Mouse (Mus musculus) intestine, embryonic 15.5 days (tissue): Measurements from ENCODE around the gene Hecw2. TPM values are rescaled to one million over a fixed set of nuclear protein-coding genes. Genes with fewer than 3 reads are reported as not detected.
A peak's percentile ranks its signal among the peaks of the same experiment; 100 is the strongest.

Experiments used
- ATAC-seq: fragments of 200-750 bp; cut with Nextera tagmentation; 2 replicates; pipeline ENCODE4 v1.8.0; 2017; ENCODE audit warnings: moderate TSS enrichment, moderate library complexity
- H3K27ac ChIP-seq: fragments of 300-500 bp; sonication (generic); 2 replicates; pipeline ENCODE4 v1.5.1; 2015; ENCODE audit warnings: mild to moderate bottlenecking, inconsistent platforms
- H3K27me3 ChIP-seq: fragments of 300-500 bp; sonication (generic); replicated peaks from 2 replicates; pipeline ENCODE4 v1.6.1; 2015; ENCODE audit warnings: inconsistent platforms
- H3K36me3 ChIP-seq: fragments of 300-500 bp; sonication (generic); 2 replicates; pipeline ENCODE4 v1.6.1; 2015; ENCODE audit warnings: inconsistent platforms
- H3K4me1 ChIP-seq: fragments of 300-500 bp; sonication (generic); replicated peaks from 2 replicates; pipeline ENCODE4 v1.6.1; 2015; ENCODE audit warnings: inconsistent platforms
- H3K4me2 ChIP-seq: fragments of 300-500 bp; sonication (generic); replicated peaks from 2 replicates; pipeline ENCODE4 v1.6.1; 2015; ENCODE audit warnings: mild to moderate bottlenecking, inconsistent platforms
- H3K4me3 ChIP-seq: fragments of 300-500 bp; sonication (generic); replicated peaks from 2 replicates; pipeline ENCODE4 v1.5.1; 2015; ENCODE audit warnings: inconsistent platforms
- H3K9ac ChIP-seq: fragments of 300-500 bp; sonication (generic); 2 replicates; pipeline ENCODE4 v1.6.1; 2015; ENCODE audit warnings: inconsistent platforms
- H3K9me3 ChIP-seq: fragments of 300-500 bp; sonication (generic); 2 replicates; pipeline ENCODE4 v1.6.1; 2016; ENCODE audit warnings: inconsistent platforms
- WGBS: fragments of 180-500 bp; shearing (Covaris S2); methylation state at CpG from one replicate; pipeline ENCODE4 v1.1.7; 2015; 5-methylcytosine and 5-hydroxymethylcytosine counted together
- polyA plus RNA-seq: library from polyadenylated mRNA; unstranded; fragments of >200 nt; fragmentation: Nextera tagmentation; extraction: Ambion mirVana; gene quantifications from 2 replicates; pipeline ENCODE4 v1.2.1, GENCODE M21; 2015

The Hecw2 gene
- polyA plus RNA-seq, 1 experiment from 2014 or later, result 1.8 TPM

DNA sequence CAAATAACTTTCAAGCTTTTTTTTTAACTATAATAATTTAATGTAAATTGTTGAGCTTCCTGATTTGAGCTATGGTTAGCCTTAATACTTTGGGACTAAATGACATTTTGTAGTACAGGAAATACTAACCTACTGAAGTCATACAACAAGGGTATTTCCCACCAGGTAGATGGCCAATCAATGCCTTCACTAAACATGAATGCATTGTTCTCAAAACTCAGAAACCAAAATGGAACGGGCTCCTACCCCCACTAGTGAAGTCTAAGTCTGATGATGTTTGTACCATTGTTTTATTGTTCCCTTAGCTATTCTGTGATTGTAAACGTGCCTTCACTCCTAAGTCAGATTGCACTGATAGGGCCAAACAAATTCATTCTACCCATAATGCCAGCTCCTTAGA, 386.7 kb downstream of the Hecw2 start:
- no peak overlapping the region for H3K27ac ChIP-seq
- no peaks in the 10 kb centered on the region for H3K4me1 ChIP-seq
- H3K27me3 ChIP-seq, result no peaks in the 10 kb centered on the region
- no peak overlapping the region for H3K4me2 ChIP-seq
- no peak for ATAC-seq
- WGBS, result 65% methylated on average over 2 of the region's 2 CpGs
- no peak overlapping the region for H3K9ac ChIP-seq
- H3K9me3 ChIP-seq, result no peaks in the 10 kb centered on the region
- H3K36me3 ChIP-seq, result no peaks in the 10 kb centered on the region
- H3K4me3 ChIP-seq, result no peak overlapping the region

- WGBS, result 48% methylated on average over 3 of the region's 3 CpGs
- ATAC-seq, result peak; percentile 85
- H3K36me3 ChIP-seq, result no peaks in the 10 kb centered on the region
Measured at GRCm38 (mm10) chr1:53797811-53798210, 397.2 kb downstream of the Hecw2 start.

DNA sequence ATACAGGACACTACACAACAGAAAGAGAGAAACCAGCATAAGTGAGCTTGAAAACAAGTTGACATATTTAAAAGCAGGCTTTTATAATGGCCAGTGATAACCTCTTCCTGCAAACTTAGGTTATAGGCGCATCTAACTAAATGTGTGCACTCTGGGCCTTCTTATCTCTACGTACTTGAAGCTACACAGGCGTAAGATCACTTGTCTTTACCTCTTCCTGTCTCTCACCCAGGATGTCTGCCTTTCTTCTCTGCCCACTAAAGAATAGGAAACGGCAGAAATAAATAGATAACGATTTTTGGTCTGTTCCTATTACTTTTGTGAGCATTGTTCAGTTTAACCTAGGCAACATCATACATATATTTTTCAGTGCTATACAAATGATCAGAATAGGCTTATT, 397.9 kb downstream of the Hecw2 start:
- Histone ChIP-seq H3K9ac (no peak overlapping the region), H3K4me3 (no peak overlapping the region), H3K4me1 (no peaks in the 10 kb centered on the region), H3K9me3 (no peaks in the 10 kb centered on the region), H3K27ac (no peak overlapping the region), H3K27me3 (no peaks in the 10 kb centered on the region), H3K4me2 (no peak overlapping the region), H3K36me3 (no peaks in the 10 kb centered on the region)
- WGBS, result 62% methylated on average over 5 of the region's 5 CpGs
- ATAC-seq, result no peak

More at GRCm38 (mm10) chr1:53797811-53798210, 397.2 kb downstream of the Hecw2 start:
- Histone ChIP-seq H3K4me1 (no peaks in the 10 kb centered on the region), H3K4me3 (no peak overlapping the region), H3K4me2 (no peak overlapping the region), H3K9ac (no peak overlapping the region), H3K27me3 (no peaks in the 10 kb centered on the region), H3K9me3 (no peaks in the 10 kb centered on the region), H3K27ac (no peak overlapping the region)

GRCm38 (mm10) chr1:53796271-53796670, 398.7 kb downstream of the Hecw2 start:
- Histone ChIP-seq H3K36me3 (no peaks in the 10 kb centered on the region), H3K4me1 (no peaks in the 10 kb centered on the region), H3K27me3 (no peaks in the 10 kb centered on the region), H3K9me3 (no peaks in the 10 kb centered on the region), H3K27ac (no peak overlapping the region), H3K4me3 (no peak overlapping the region), H3K9ac (no peak overlapping the region), H3K4me2 (no peak overlapping the region)
- WGBS, result 87% methylated on average over 6 of the region's 6 CpGs
- ATAC-seq, result no peak

DNA sequence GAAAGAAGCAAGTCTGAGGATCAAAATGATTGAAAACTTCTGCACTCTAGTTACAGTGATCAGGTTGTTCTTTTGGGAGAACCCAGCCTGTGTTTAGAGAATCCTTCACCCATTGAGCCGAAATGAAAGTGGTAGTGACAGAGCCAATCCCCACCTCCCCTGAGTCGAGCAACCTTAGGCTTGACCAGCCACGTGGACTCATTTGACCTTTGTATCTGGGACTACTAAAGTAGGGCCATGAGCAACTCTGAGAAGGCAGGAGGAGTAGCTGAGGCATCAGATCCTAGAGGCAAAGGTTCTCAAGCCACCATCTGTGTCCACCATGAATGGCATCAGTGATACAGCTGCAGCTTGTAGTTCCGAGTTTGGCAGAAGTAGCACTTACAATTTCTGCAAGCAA, 399.4 kb downstream of the Hecw2 start:
- Histone ChIP-seq H3K36me3 (no peaks in the 10 kb centered on the region), H3K9me3 (no peaks in the 10 kb centered on the region), H3K27ac (no peak overlapping the region), H3K4me2 (no peak overlapping the region), H3K4me3 (no peak overlapping the region), H3K27me3 (no peaks in the 10 kb centered on the region), H3K9ac (no peak overlapping the region), H3K4me1 (no peaks in the 10 kb centered on the region)
- no peak for ATAC-seq
- 77% methylated on average over 4 of the region's 4 CpGs for WGBS

DNA sequence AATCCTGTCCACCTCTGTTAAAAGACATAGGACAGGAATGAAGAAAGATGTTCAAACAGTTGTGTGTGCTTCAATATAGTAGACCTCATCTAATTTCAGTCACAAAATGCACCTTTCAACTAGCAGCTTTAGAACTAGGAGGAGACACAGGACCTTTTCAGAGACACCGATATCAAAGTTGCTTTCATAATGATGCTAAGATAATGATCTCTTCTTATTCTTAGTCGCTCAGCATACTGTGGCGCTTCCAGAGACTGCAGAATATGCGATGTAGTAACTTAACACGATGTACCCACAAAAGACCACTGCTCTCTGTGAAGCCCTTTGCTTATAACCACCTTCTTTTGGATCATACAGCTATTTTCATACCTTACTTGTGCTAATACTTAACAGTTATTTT, 399.9 kb downstream of the Hecw2 start:
- H3K36me3 ChIP-seq, result no peaks in the 10 kb centered on the region
- H3K4me1 ChIP-seq, result no peaks in the 10 kb centered on the region
- ATAC-seq, result no peak
- H3K9me3 ChIP-seq, result no peaks in the 10 kb centered on the region
- no peak overlapping the region for H3K27ac ChIP-seq
- no peak overlapping the region for H3K9ac ChIP-seq
- 93% methylated on average over 5 of the region's 5 CpGs for WGBS
- no peaks in the 10 kb centered on the region for H3K27me3 ChIP-seq
- H3K4me2 ChIP-seq, result no peak overlapping the region
- H3K4me3 ChIP-seq, result no peak overlapping the region

GRCm38 (mm10) chr1:53794279-53794678, 400.7 kb downstream of the Hecw2 start:
- H3K4me2 ChIP-seq, result no peak overlapping the region
- H3K9ac ChIP-seq, result no peak overlapping the region
- H3K4me3 ChIP-seq, result no peak overlapping the region
- no peaks in the 10 kb centered on the region for H3K9me3 ChIP-seq
- 67% methylated on average over 2 of the region's 2 CpGs for WGBS
- no peaks in the 10 kb centered on the region for H3K4me1 ChIP-seq
- H3K36me3 ChIP-seq, result no peaks in the 10 kb centered on the region
- peak; percentile 34; the same call in 1 of the 2 replicates for ATAC-seq
- no peak overlapping the region for H3K27ac ChIP-seq
- no peaks in the 10 kb centered on the region for H3K27me3 ChIP-seq

DNA sequence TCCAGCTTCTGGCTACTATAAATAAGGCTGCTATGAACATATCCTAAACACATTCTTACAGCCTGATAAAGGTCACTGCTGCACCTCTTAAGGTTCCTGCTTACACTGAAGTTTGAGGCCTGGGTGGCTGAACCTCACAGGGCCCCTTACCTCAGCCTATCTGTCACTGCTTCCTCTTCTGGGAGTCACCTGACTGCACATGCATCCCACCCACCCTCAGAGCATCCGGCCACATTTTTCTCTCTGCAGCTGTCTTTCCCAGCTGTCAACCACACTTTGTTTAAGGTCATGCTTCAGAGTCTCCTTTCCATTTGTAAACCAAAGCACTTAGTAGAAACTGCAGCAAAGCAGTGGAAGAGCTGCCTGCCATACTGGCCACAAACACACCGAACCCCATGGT, 403.6 kb downstream of the Hecw2 start:
- H3K4me1 ChIP-seq, result no peaks in the 10 kb centered on the region
- no peaks in the 10 kb centered on the region for H3K9me3 ChIP-seq
- H3K36me3 ChIP-seq, result no peaks in the 10 kb centered on the region
- no peak overlapping the region for H3K4me2 ChIP-seq
- ATAC-seq, result no peak
- H3K27me3 ChIP-seq, result no peaks in the 10 kb centered on the region
- no peak overlapping the region for H3K4me3 ChIP-seq
- H3K9ac ChIP-seq, result no peak overlapping the region
- 76% methylated on average over 2 of the region's 2 CpGs for WGBS
- H3K27ac ChIP-seq, result no peak overlapping the region

DNA sequence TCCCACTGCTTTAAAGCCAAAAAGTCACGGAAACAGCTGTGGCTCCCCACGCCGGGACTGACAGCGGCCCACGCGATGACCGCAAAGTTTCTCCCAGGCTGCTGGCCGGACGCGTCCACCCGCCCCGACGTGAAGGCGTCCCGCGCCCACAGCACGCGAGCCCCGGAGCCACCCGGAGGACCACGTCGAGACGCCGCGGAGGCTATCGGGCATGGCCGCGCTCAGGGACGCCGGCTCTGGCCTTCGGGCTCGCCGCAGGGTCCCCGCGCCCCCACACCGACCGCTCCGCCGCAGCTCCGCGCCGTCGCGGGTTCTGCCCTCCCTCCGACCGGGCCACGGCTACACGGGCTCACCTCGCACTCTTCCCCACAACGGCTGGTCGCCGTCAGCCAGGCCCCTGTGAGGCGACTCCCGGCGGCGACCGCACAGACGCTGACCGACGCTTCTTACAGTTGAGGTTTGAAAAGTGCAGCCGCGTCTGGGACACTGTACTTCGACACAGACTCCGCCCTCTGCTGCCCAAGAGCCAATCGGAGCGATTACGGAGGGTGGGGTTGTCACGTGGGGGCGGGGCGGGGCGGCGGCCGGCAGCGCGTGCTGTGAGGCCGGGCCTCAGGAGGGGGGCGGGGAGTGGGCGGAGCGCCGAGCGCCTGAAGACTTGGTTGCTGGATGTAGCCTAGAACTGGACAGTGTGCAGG, 410.1 kb downstream of the Hecw2 start, which contains the start of gene Stk17b:
Stk17b (minus strand) TSS at position 504 of the 698 bp plus-strand sequence.
- WGBS, result under 1% methylated on average over 76 of the region's 81 CpGs
- Histone ChIP-seq H3K27ac (peak within 1 kb of the TSS; percentile 91), H3K4me1 (no peaks in the 10 kb centered on the region), H3K4me2 (peak within 1 kb of the TSS; percentile 74), H3K36me3 (no peaks in the 10 kb centered on the region), H3K9ac (peak within 1 kb of the TSS; percentile 82), H3K27me3 (no peaks in the 10 kb centered on the region), H3K9me3 (no peaks in the 10 kb centered on the region), H3K4me3 (peak within 1 kb of the TSS; percentile 94)
- peak; percentile 99 for ATAC-seq

DNA sequence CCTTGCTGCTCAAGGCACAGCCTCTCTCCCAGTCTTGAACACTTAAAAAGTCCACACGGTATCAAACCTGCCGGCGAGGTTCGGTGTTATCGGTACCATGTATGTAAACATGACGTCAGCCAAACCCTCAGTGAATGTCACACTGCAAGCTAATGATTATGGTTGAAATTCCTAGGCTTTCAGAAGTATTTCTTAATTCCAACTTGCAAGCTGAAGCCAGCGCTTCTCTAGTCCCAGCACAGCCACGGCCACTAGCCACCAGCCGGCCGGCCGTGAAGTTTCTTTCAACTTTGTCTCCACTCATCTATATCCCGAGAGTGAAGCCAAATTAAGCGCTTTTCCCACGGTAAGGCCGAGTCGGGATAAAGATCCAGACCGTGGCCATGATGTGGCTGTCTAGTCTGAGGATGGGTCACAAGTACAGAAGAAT, 410.7 kb downstream of the Hecw2 start:
- no peaks in the 10 kb centered on the region for H3K36me3 ChIP-seq
- H3K9me3 ChIP-seq, result no peaks in the 10 kb centered on the region
- WGBS, result under 1% methylated on average over 17 of the region's 17 CpGs
- peak; percentile 29; the same call in 1 of the 2 replicates for ATAC-seq
- H3K4me1 ChIP-seq, result no peaks in the 10 kb centered on the region
- H3K4me2 ChIP-seq, result peak overlapping the region; percentile 74
- peak overlapping the region; percentile 91; the same call in 1 of the 2 replicates for H3K27ac ChIP-seq
- H3K4me3 ChIP-seq, result peak overlapping the region; percentile 94
- no peaks in the 10 kb centered on the region for H3K27me3 ChIP-seq
- peak overlapping the region; percentile 82 for H3K9ac ChIP-seq

GRCm38 (mm10) chr1:53782956-53783355, 412.0 kb downstream of the Hecw2 start:
- Histone ChIP-seq H3K9me3 (no peaks in the 10 kb centered on the region), H3K9ac (no peak overlapping the region), H3K36me3 (no peaks in the 10 kb centered on the region), H3K4me1 (no peaks in the 10 kb centered on the region), H3K4me3 (no peak overlapping the region), H3K27me3 (no peaks in the 10 kb centered on the region), H3K4me2 (no peak overlapping the region), H3K27ac (no peak overlapping the region)
- WGBS, result 90% methylated on average over 1 of the region's 1 CpGs
- ATAC-seq, result no peak

DNA sequence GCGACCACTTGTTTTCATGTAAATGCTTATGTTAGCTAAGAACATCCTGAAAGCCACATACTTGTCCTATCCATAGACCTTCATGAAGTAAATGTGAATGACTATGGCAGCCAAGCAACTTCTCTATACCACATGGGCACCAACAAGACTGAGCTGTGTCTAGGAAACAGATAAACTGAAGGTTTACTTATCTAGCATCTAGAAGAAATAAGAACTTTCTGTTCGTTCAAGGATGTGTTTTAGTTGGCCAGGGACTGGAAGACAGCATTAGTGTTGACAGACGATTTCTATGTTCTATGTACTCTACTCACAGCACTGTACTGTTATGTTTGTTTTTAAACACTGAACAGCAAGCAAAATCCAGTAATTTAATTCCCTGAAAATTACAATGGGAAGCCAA, 412.9 kb downstream of the Hecw2 start:
- Histone ChIP-seq H3K4me3 (no peak overlapping the region), H3K4me1 (no peaks in the 10 kb centered on the region), H3K9me3 (no peaks in the 10 kb centered on the region), H3K9ac (no peak overlapping the region), H3K4me2 (no peak overlapping the region), H3K36me3 (no peaks in the 10 kb centered on the region), H3K27me3 (no peaks in the 10 kb centered on the region), H3K27ac (no peak overlapping the region)
- no peak for ATAC-seq
- 92% methylated on average over 3 of the region's 3 CpGs for WGBS

DNA sequence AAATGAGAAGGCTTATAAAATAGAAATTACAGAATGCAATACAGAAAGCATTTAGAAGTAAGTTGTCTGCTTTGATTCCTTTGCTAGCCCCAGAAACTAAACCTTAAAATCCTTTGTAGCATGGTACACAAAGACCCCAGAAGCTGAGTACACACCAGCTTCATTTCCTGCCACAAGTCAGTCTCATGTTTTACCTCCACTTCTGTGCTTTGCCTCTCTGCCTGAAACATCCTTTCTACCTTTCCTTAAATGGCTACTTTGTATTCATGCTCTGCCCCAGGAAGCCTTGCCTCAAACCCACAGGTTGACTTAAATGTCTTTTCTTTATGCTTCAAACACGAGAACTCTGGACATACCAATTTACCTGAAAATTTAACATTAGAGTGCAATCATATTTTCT, 413.7 kb downstream of the Hecw2 start:
- Histone ChIP-seq H3K9ac (no peak overlapping the region), H3K9me3 (no peaks in the 10 kb centered on the region), H3K27me3 (no peaks in the 10 kb centered on the region), H3K4me3 (no peak overlapping the region), H3K4me1 (no peaks in the 10 kb centered on the region), H3K27ac (no peak overlapping the region), H3K36me3 (no peaks in the 10 kb centered on the region), H3K4me2 (no peak overlapping the region)
- 76% methylated on average over 1 of the region's 1 CpGs for WGBS
- ATAC-seq, result no peak
